Mouse (Mus musculus): ENCODE results near the gene Olfr1303. TPM values are rescaled to one million over a fixed set of nuclear protein-coding genes. Genes with fewer than 3 reads are reported as not detected.

Gene Olfr1303
- total RNA-seq (2014; rRNA removed) (not detected in 2 replicates), polyA plus RNA-seq (2012; rRNA removed) (not detected in 2 replicates)

DNA sequence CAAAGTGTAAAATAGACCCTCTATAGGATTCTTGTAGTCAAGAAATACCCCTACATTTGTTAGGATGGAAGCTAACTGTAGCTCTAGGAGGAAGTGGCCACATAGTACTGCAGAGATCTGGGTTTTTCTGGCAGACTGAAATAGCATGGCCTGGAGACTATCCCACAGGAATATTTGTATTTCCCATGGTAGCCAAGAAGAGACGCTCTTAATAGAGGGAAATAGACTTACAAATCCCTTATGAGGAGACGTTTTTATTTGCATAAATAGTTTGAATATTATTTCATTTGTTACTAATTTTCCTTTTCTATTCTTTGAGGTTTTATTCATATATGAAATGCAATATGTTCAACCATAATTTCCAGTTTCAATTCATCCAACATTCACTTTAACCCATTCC is at the start of gene Olfr1303:
Gene Olfr1303 (minus strand): TSS at position 101 of the 400 bp plus-strand sequence.
- Histone ChIP-seq H3K27ac (replicated peaks; ENCODE audit: insufficient read depth, low read depth, low read length) (no peak within 1 kb of the TSS), H3K36me3 (ENCODE audit: control insufficient read depth, insufficient read depth, low read length) (no peaks in the 10 kb centered on the region), H3K4me1 (ENCODE audit: control insufficient read depth, insufficient read depth, low read length) (no peaks in the 10 kb centered on the region), H3K27me3 (ENCODE audit: control insufficient read depth, insufficient read depth, low read length) (no peaks in the 10 kb centered on the region), H3K9ac (ENCODE audit: low read depth, low read length) (no peak within 1 kb of the TSS), H3K79me2 (ENCODE audit: control insufficient read depth, insufficient read depth, low read length) (no peaks in the 10 kb centered on the region), H3K4me3 (ENCODE audit: insufficient read depth, low read depth, low read length) (no peak within 1 kb of the TSS)
- TF ChIP-seq POLR2A (IDR thresholded peaks at IDR 0.05; ENCODE audit: extremely low read depth, insufficient read depth, low read length) (no peak), CTCF (IDR thresholded peaks at IDR 0.05; ENCODE audit: low read depth, low read length) (no peak)
- DNase-seq (ENCODE audit: extremely low read depth, low read depth, low spot score) = no peak
- WGBS = 69% methylated on average over 2 of the region's 2 CpGs

DNA sequence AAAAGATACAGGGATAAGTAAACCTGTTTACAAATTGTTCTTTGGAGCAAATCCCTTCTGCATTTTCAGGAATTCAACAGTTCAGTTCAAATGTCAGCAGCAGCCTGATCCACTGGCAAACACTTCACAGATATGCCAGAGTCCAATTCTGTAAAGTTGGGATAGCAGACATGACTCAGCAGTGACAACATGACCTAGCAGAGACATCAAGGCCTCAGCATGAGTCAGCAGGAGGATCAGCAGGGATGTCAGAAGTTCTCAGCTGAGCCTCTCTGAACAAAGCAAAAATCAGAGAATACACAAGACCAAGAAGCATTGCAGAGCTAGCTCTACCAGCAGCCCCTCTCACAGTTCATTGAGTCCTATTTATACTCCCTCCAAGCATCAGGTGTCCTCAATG is 7.2 kb downstream of the Olfr1303 start:
- no peak overlapping the region for H3K4me3 ChIP-seq (ENCODE audit: insufficient read depth, low read depth, low read length)
- no peaks in the 10 kb centered on the region for H3K36me3 ChIP-seq (ENCODE audit: control insufficient read depth, insufficient read depth, low read length)
- H3K27ac ChIP-seq (replicated peaks; ENCODE audit: insufficient read depth, low read depth, low read length) = no peak overlapping the region
- H3K27me3 ChIP-seq (ENCODE audit: control insufficient read depth, insufficient read depth, low read length) = no peaks in the 10 kb centered on the region
- H3K9ac ChIP-seq (ENCODE audit: low read depth, low read length) = no peak overlapping the region
- no peaks in the 10 kb centered on the region for H3K4me1 ChIP-seq (ENCODE audit: control insufficient read depth, insufficient read depth, low read length)
- no peaks in the 10 kb centered on the region for H3K79me2 ChIP-seq (ENCODE audit: control insufficient read depth, insufficient read depth, low read length)
- TF ChIP-seq POLR2A (IDR thresholded peaks at IDR 0.05; ENCODE audit: extremely low read depth, insufficient read depth, low read length) (no peak), CTCF (IDR thresholded peaks at IDR 0.05; ENCODE audit: low read depth, low read length) (no peak)
- DNase-seq (ENCODE audit: extremely low read depth, low read depth, low spot score) = no peak

DNA sequence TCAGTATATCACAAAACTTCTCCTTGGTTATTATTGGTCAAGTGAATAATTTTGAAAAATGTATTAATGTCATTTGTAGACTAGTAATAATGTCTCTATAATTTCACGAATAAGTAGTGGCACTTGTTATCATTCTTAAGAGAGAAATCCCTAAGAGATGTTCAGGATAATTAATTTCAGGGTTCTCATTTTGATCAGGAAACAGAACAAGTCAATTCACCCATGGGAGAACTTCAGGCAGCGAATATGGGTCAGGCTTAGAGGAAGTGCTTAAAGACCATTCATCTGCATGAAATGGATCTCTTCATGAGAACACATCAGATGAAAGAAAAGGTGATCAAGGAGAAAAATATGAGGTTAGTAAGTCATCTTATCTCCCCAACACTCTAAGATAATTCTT is 43.0 kb downstream of the Olfr1303 start, which contains the start of gene Olfr1302:
Gene Olfr1302 (plus strand): TSS at position 301 of the 400 bp plus-strand sequence.
- WGBS = 66% methylated on average over 2 of the region's 2 CpGs
- no peaks in the 10 kb centered on the region for H3K79me2 ChIP-seq (ENCODE audit: control insufficient read depth, insufficient read depth, low read length)

More for the DNA sequence above, 43.0 kb downstream of the Olfr1303 start, which contains the start of gene Olfr1302:
- Histone ChIP-seq H3K36me3 (ENCODE audit: control insufficient read depth, insufficient read depth, low read length) (no peaks in the 10 kb centered on the region), H3K9ac (ENCODE audit: low read depth, low read length) (no peak within 1 kb of the TSS), H3K4me1 (ENCODE audit: control insufficient read depth, insufficient read depth, low read length) (no peaks in the 10 kb centered on the region), H3K27ac (replicated peaks; ENCODE audit: insufficient read depth, low read depth, low read length) (no peak within 1 kb of the TSS), H3K27me3 (ENCODE audit: control insufficient read depth, insufficient read depth, low read length) (no peaks in the 10 kb centered on the region), H3K4me3 (ENCODE audit: insufficient read depth, low read depth, low read length) (no peak within 1 kb of the TSS)
- no peak for DNase-seq (ENCODE audit: extremely low read depth, low read depth, low spot score)
- no peak for TF ChIP-seq POLR2A (IDR thresholded peaks at IDR 0.05; ENCODE audit: extremely low read depth, insufficient read depth, low read length)
- no peak for TF ChIP-seq CTCF (IDR thresholded peaks at IDR 0.05; ENCODE audit: low read depth, low read length)

Other genes with a start within 250 kb of the Olfr1303 start
- gene Olfr1297, start 193.8 kb downstream of the Olfr1303 start, total RNA-seq (2014; rRNA removed) = not detected in 2 replicates
- gene Olfr1297, start 193.8 kb downstream of the Olfr1303 start, polyA plus RNA-seq (2012; rRNA removed) = not detected in 2 replicates
- gene Olfr1298, start 171.1 kb downstream of the Olfr1303 start, total RNA-seq (2014; rRNA removed) = not detected in 2 replicates
- gene Olfr1298, start 171.1 kb downstream of the Olfr1303 start, polyA plus RNA-seq (2012; rRNA removed) = not detected in 2 replicates
- not detected in 2 replicates for gene Olfr1299, start 158.9 kb downstream of the Olfr1303 start, total RNA-seq (2014; rRNA removed)
- not detected in 2 replicates for gene Olfr1299, start 158.9 kb downstream of the Olfr1303 start, polyA plus RNA-seq (2012; rRNA removed)
- not detected in 2 replicates for gene Olfr1301, start 69.3 kb downstream of the Olfr1303 start, total RNA-seq (2014; rRNA removed)
- not detected in 2 replicates for gene Olfr1301, start 69.3 kb downstream of the Olfr1303 start, polyA plus RNA-seq (2012; rRNA removed)
- gene Olfr1302, start 42.9 kb downstream of the Olfr1303 start, total RNA-seq (2014; rRNA removed) = not detected in 2 replicates
- not detected in 2 replicates for gene Olfr1302, start 42.9 kb downstream of the Olfr1303 start, polyA plus RNA-seq (2012; rRNA removed)
- not detected in 2 replicates for gene Olfr1305, start 56.8 kb upstream of the Olfr1303 start, total RNA-seq (2014; rRNA removed)
- gene Olfr1305, start 56.8 kb upstream of the Olfr1303 start, polyA plus RNA-seq (2012; rRNA removed) = not detected in 2 replicates
- not detected in 2 replicates for gene Olfr1306, start 95.9 kb upstream of the Olfr1303 start, total RNA-seq (2014; rRNA removed)
- gene Olfr1306, start 95.9 kb upstream of the Olfr1303 start, polyA plus RNA-seq (2012; rRNA removed) = not detected in 2 replicates
- not detected in 2 replicates for gene Olfr1307, start 129.1 kb upstream of the Olfr1303 start, total RNA-seq (2014; rRNA removed)
- gene Olfr1307, start 129.1 kb upstream of the Olfr1303 start, polyA plus RNA-seq (2012; rRNA removed) = not detected in 2 replicates
- gene Olfr1308, start 144.6 kb upstream of the Olfr1303 start, total RNA-seq (2014; rRNA removed) = not detected in 2 replicates
- not detected in 2 replicates for gene Olfr1308, start 144.6 kb upstream of the Olfr1303 start, polyA plus RNA-seq (2012; rRNA removed)
- not detected in 2 replicates for gene Olfr1309, start 169.9 kb upstream of the Olfr1303 start, total RNA-seq (2014; rRNA removed)
- not detected in 2 replicates for gene Olfr1309, start 169.9 kb upstream of the Olfr1303 start, polyA plus RNA-seq (2012; rRNA removed)
- not detected in 2 replicates for gene Olfr1310, start 192.4 kb upstream of the Olfr1303 start, total RNA-seq (2014; rRNA removed)
- not detected in 2 replicates for gene Olfr1310, start 192.4 kb upstream of the Olfr1303 start, polyA plus RNA-seq (2012; rRNA removed)
- not detected in 2 replicates for gene Olfr1311, start 204.1 kb upstream of the Olfr1303 start, total RNA-seq (2014; rRNA removed)
- not detected in 2 replicates for gene Olfr1311, start 204.1 kb upstream of the Olfr1303 start, polyA plus RNA-seq (2012; rRNA removed)
- gene Olfr1312, start 229.9 kb upstream of the Olfr1303 start, total RNA-seq (2014; rRNA removed) = not detected in 2 replicates
- not detected in 2 replicates for gene Olfr1312, start 229.9 kb upstream of the Olfr1303 start, polyA plus RNA-seq (2012; rRNA removed)

Measured in liver, adult 2 months (tissue).